Mouse (Mus musculus): ENCODE measurements around the gene Gm17018. TPM values are rescaled to one million over a fixed set of nuclear protein-coding genes. Genes with fewer than 3 reads are reported as not detected.

Gm17018 gene
- total RNA-seq, 2 experiments from 2014 or later: 21.0 to 22.5 TPM

DNA sequence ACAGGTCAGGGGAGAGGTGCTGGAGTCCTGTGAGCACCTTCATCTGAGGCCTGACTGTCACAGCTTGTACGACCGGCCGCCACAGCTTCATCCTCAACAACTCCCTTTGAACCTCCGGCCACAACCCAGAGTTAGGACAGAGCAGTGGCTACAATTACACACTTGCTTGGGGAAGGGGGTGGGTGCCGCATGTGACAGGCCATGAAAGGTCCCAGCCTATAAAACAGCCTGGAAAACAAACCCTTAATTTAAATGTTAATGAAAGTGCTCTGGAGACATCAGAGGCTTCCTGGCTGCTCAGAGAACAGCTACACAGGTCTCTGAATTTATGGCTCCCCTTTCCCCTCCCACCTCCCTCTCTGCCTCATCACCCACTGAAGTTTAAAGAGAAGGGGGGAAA, 61.7 kb downstream of the Gm17018 start:
- DNase-seq: no peak

DNA sequence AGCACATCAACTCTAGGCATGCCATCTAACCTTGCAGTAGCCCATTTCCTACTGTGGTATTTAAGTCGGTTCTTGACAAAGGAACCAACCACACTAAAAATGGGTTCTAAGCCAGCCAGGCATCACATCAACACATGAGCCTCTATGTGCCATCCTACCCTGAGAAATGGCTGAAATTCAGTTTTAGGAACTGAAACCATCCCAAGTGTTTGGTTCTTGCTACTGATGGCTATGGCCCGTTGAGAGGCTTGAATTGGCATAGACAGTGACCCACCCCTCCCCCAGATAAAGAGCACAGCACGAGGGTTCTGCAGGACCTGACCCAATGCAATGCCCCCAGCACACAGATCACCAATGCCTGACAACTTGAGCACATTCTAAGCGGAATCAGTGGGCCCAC, 63.3 kb downstream of the Gm17018 start:
- DNase-seq: no peak

DNA sequence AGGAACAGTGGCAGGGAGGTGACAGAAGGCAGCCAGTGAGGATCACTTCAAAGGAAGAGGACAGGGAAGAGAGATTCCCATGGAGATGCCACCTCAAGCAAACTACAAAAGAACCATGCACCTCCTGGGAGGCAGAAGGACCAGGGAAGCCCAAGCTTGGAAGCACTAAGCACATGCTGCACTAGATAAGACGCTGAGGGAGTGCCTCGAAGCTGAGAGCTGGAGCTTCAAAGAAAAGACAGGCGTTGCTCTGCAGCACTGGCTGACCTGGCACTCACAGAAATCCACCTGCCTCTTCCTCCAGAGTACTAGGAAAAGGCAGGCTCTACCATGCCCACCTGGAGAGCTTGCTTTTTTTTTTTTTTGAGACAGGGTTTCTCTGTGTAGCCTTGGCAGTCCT, 66.6 kb downstream of the Gm17018 start:
- no peak for DNase-seq

DNA sequence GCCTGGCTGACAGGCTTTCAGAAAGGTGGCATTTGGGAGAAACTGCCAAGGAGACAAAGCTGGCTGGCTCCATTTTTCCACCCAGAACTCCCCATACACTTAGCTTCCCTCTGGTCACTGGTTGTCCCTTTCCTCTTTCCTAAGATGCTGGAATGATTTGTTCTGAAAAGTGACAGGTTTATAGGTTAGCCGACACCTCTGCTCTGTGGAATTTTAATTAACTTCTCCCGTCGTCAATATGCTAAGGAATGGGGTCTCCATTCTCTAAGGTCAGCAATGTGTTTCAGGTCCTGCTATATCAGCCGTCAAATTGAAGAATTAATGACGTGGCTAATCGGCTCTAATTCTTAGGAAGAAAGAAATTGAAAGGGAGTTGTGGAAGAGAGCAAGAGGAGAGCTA, 68.2 kb downstream of the Gm17018 start:
- DNase-seq: no peak

DNA sequence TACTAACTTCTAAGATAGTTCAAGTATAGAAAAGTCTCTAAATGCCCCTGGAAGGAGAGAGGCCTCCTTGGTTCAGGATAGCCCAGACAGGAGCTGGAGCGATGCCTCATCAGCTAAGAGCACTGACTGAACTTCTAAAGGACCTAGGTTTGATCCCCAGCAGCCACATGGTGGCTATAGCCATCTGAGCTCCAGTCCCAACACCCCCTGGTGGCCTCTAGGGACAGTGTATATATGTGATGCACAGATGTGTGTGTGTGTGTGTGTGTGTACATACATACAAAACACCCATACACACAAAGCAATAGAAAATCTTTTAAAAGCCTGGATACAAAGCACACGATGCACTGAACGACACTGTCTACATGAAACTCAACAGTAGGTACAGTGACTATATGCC, 68.8 kb downstream of the Gm17018 start:
- no peak for DNase-seq

Other genes starting within 250 kb of the Gm17018 start
- gene Btrc, start 196.9 kb upstream of the Gm17018 start, total RNA-seq (2021): 10 to 100 TPM; 26.4 to 33.3 TPM
- 10 to 100 TPM in 1 of 2 experiments, 1 to 10 TPM in 1; 9.0 to 10.7 TPM for gene Poll, start 84 bp upstream of the Gm17018 start, total RNA-seq (2021)
- 10 to 100 TPM; 33.8 to 37.1 TPM for gene Fbxw4, start 99.7 kb downstream of the Gm17018 start, total RNA-seq (2021)
- gene Fgf8, start 182.3 kb downstream of the Gm17018 start, total RNA-seq (2021): not detected
- 10 to 100 TPM; 29.0 to 31.5 TPM for gene Npm3, start 189.0 kb downstream of the Gm17018 start, total RNA-seq (2021)
- gene Mgea5, start 223.2 kb downstream of the Gm17018 start, total RNA-seq (2021): 10 to 100 TPM; 54.7 to 69.3 TPM

Measured in adrenal gland, postnatal 10 days (tissue).